ENCODE assay signal across 8 mouse cellular contexts in the genomic region with DNA sequence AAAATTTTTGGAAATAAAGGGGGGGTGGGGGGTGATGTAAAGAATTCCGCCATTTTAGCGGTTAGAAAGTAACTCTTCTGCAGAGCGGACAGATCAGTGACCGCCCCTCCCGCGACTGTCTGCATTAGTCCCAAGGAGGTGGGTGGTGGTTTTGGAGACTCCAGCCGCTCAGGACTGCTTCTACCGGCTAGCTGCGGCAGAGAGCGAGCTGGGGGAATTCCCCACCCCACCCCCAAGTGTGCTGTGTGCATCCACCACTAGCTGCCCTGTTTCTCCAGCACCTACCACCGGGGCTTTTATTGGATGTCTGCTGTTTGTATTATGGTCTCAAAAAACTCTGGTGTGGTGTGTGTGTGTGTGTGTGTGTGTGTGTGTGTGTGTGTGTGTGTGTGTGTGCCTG. TPM values are rescaled to one million over a fixed set of nuclear protein-coding genes. Genes with fewer than 3 reads are reported as not detected.
DNase-seq lines count a peak whose midpoint lies in the region; ATAC-seq and TF ChIP-seq lines count a peak whose summit lies in the region.

No protein-coding gene starts in this region.

- H3K9ac ChIP-seq in heart, embryonic 16.5 days (ENCODE audit: low read length), result no peak overlapping the region
- no peak overlapping the region for H3K9ac ChIP-seq in ES-E14 (ENCODE audit: insufficient read depth, low read depth, low read length, poor library complexity, severe bottlenecking)
- peak overlapping the region; percentile 48; the same call in 1 of the 2 replicates for H3K9ac ChIP-seq in liver, postnatal 0 days (replicated peaks)

- WGBS in heart, embryonic 16.5 days, result 8% methylated on average over 11 of the region's 11 CpGs
- WGBS in liver, postnatal 0 days (ENCODE audit: insufficient replicate concordance), result 9% methylated on average over 11 of the region's 11 CpGs

- H3K27me3 ChIP-seq in heart, embryonic 16.5 days (ENCODE audit: control insufficient read depth, insufficient read depth, low read length), result peaks cover 17% of the 10 kb centered on the region; the same call in 1 of the 2 replicates
- H3K27me3 ChIP-seq in liver, postnatal 0 days (ENCODE audit: insufficient read depth, low read length), result peaks cover 9% of the 10 kb centered on the region

- H3K4me3 ChIP-seq in heart, embryonic 16.5 days (ENCODE audit: low read length), result peak overlapping the region; percentile 74
- H3K4me3 ChIP-seq in ES-E14 (ENCODE audit: insufficient read depth in 1 of 2, low read depth in 1 of 2, low read length in 2 of 2, poor library complexity in 1 of 2, severe bottlenecking in 1 of 2), result peak overlapping the region; percentile 69 to 77
- H3K4me3 ChIP-seq in liver, postnatal 0 days (ENCODE audit: low read depth, low read length), result peak overlapping the region; percentile 52

- peak overlapping the region; percentile 98 for H3K4me2 ChIP-seq in heart, embryonic 16.5 days (ENCODE audit: low read depth, low read length)
- peak overlapping the region; percentile 88 for H3K4me2 ChIP-seq in liver, postnatal 0 days (ENCODE audit: low read depth, low read length)

- no peak for TF ChIP-seq CTCF in liver, postnatal 0 days (IDR thresholded peaks at IDR 0.05; ENCODE audit: low read depth)

- no peak for TF ChIP-seq EP300 in liver, postnatal 0 days (IDR thresholded peaks at IDR 0.05; ENCODE audit: low read depth)

- H3K4me1 ChIP-seq in heart, embryonic 16.5 days (ENCODE audit: control insufficient read depth, insufficient read depth, low read length), result peaks cover 5% of the 10 kb centered on the region; the same call in 1 of the 2 replicates
- peaks cover 0 to 8% of the 10 kb centered on the region in 2 experiments; a peak in 1 of 4 replicates for H3K4me1 ChIP-seq in ES-E14 (ENCODE audit: control insufficient read depth in 2 of 2, insufficient read depth in 2 of 2, low read length in 2 of 2, poor library complexity in 1 of 2)
- H3K4me1 ChIP-seq in liver, postnatal 0 days (ENCODE audit: insufficient read depth), result peaks cover 18% of the 10 kb centered on the region

- H3K36me3 ChIP-seq in heart, embryonic 16.5 days (ENCODE audit: control insufficient read depth, insufficient read depth), result peaks cover 16% of the 10 kb centered on the region
- H3K36me3 ChIP-seq in ES-E14 (ENCODE audit: control insufficient read depth, insufficient read depth, low read length, poor library complexity, severe bottlenecking), result peaks cover 5% of the 10 kb centered on the region; the same call in 1 of the 2 replicates
- peaks cover 16% of the 10 kb centered on the region for H3K36me3 ChIP-seq in liver, postnatal 0 days (replicated peaks; ENCODE audit: insufficient read depth, low read length)

- peak; percentile 20; the same call in 1 of the 2 replicates for ATAC-seq in heart, embryonic 16.5 days (replicated peaks; ENCODE audit: extremely low read depth, insufficient read depth, low FRiP score)
- peak; percentile 20; the same call in 1 of the 2 replicates for ATAC-seq in granulocyte monocyte progenitor cell, adult 5-6 weeks (replicated peaks; ENCODE audit: poor library complexity, severe bottlenecking)
- no peak for ATAC-seq in liver, postnatal 0 days

- no peak for DNase-seq in heart, postnatal 4 days
- no peak for DNase-seq in ES-E14 (ENCODE audit: low read depth, low spot score)
- no peak for DNase-seq in liver, postnatal 0 days
- DNase-seq in thymus, postnatal 36 days, result no peak
- no peak for DNase-seq in spleen, postnatal 4 days (ENCODE audit: low spot score in 2 of 2)
- no peak for DNase-seq in kidney, postnatal 25 days

- no peaks in the 10 kb centered on the region for H3K9me3 ChIP-seq in heart, embryonic 16.5 days (replicated peaks; ENCODE audit: control insufficient read depth, low read length)
- H3K9me3 ChIP-seq in ES-E14 (ENCODE audit: control insufficient read depth, insufficient read depth, low read depth, low read length), result no peaks in the 10 kb centered on the region
- no peaks in the 10 kb centered on the region for H3K9me3 ChIP-seq in liver, postnatal 0 days (ENCODE audit: low read length)

- in situ Hi-C loops in ES-E14 (cut with MboI; ENCODE audit: low sequenced_read_pairs in 2 of 2, unreplicated experiment in 2 of 2), result no loop called here

- no peak overlapping the region for H3K27ac ChIP-seq in heart, embryonic 16.5 days (ENCODE audit: low read length)
- no peak overlapping the region for H3K27ac ChIP-seq in ES-E14 (ENCODE audit: insufficient read depth, low read depth, low read length, poor library complexity, severe bottlenecking)
- H3K27ac ChIP-seq in liver, postnatal 0 days (ENCODE audit: low read depth), result no peak overlapping the region

TF ChIP-seq in ES-E14, 5 proteins besides CTCF, POLR2A, EP300 and RAD21:
- TF ChIP-seq ZNF384 (IDR thresholded peaks at IDR 0.05; ENCODE audit: low read depth, low read length), result no peak
- TF ChIP-seq CHD2 (IDR thresholded peaks at IDR 0.05; ENCODE audit: low read depth, low read length), result no peak
- TF ChIP-seq HCFC1 (IDR thresholded peaks at IDR 0.05; ENCODE audit: borderline replicate concordance, insufficient read depth, low read length), result no peak
- no peak for TF ChIP-seq MAFK (IDR thresholded peaks at IDR 0.05; ENCODE audit: insufficient read depth, low read depth, low read length)
- TF ChIP-seq ZC3H11A (IDR thresholded peaks at IDR 0.05; ENCODE audit: borderline replicate concordance, low read depth, low read length), result no peak

RNA-seq across cellular contexts. Expression of a gene that starts 0.7 kb away (rescaled TPM):
- 0.04 and 0.07 TPM in 2 replicates for polyA plus RNA-seq in heart, embryonic 16.5 days (2015; fragmentation: Nextera tagmentation; extraction: Ambion mirVana)
- total RNA-seq in heart, postnatal 4 days (2021), result not detected
- 1.1 and 2.4 TPM in 2 replicates for total RNA-seq in ES-E14 (2012; rRNA removed)
- not detected in 2 replicates for total RNA-seq in granulocyte monocyte progenitor cell, adult 5-6 weeks (2014; fragmentation: Nextera tagmentation)
- total RNA-seq in granulocyte monocyte progenitor cell, adult 5-6 weeks (2017), result not detected in 2 replicates
- polyA plus RNA-seq in liver, postnatal 0 days (2015; fragmentation: Nextera tagmentation; extraction: Ambion mirVana), result 0.06 TPM in 1 of 2 replicates, not detected in the other

RNA-seq across cellular contexts. Expression of a gene that starts 12.6 kb away (rescaled TPM):
- 112 and 129 TPM in 2 replicates for polyA plus RNA-seq in heart, embryonic 16.5 days (2015; fragmentation: Nextera tagmentation; extraction: Ambion mirVana)
- total RNA-seq in heart, postnatal 4 days (2021), result 100 to 1,000 TPM; 175 to 176 TPM
- 183 and 207 TPM in 2 replicates for total RNA-seq in ES-E14 (2012; rRNA removed)
- total RNA-seq in granulocyte monocyte progenitor cell, adult 5-6 weeks (2014; fragmentation: Nextera tagmentation), result 240 and 262 TPM in 2 replicates
- 224 and 259 TPM in 2 replicates for total RNA-seq in granulocyte monocyte progenitor cell, adult 5-6 weeks (2017)
- polyA plus RNA-seq in liver, postnatal 0 days (2015; fragmentation: Nextera tagmentation; extraction: Ambion mirVana), result 50.5 and 56.3 TPM in 2 replicates

RNA-seq across cellular contexts. Expression of a gene that starts 43.2 kb away (rescaled TPM):
- 0.09 TPM in 1 of 2 replicates, not detected in the other for polyA plus RNA-seq in heart, embryonic 16.5 days (2015; fragmentation: Nextera tagmentation; extraction: Ambion mirVana)
- not detected for total RNA-seq in heart, postnatal 4 days (2021)
- total RNA-seq in ES-E14 (2012; rRNA removed), result 1.8 and 3.0 TPM in 2 replicates
- not detected in 2 replicates for total RNA-seq in granulocyte monocyte progenitor cell, adult 5-6 weeks (2014; fragmentation: Nextera tagmentation)
- not detected in 2 replicates for total RNA-seq in granulocyte monocyte progenitor cell, adult 5-6 weeks (2017)
- polyA plus RNA-seq in liver, postnatal 0 days (2015; fragmentation: Nextera tagmentation; extraction: Ambion mirVana), result 9.4 and 14.0 TPM in 2 replicates
